Mouse (Mus musculus) T-helper 2 cell (primary cell): ENCODE measurements around the gene Kcnn1.

ENCODE experiments used
- in situ Hi-C: fragments of 300-600 bp; cut with MboI, MseI; formaldehyde crosslinking; loops from one replicate; pipeline ENCODE4 v1.15.1; 2025; ENCODE audit warnings: high pct_unique_total_duplicates

Gene Kcnn1

DNA sequence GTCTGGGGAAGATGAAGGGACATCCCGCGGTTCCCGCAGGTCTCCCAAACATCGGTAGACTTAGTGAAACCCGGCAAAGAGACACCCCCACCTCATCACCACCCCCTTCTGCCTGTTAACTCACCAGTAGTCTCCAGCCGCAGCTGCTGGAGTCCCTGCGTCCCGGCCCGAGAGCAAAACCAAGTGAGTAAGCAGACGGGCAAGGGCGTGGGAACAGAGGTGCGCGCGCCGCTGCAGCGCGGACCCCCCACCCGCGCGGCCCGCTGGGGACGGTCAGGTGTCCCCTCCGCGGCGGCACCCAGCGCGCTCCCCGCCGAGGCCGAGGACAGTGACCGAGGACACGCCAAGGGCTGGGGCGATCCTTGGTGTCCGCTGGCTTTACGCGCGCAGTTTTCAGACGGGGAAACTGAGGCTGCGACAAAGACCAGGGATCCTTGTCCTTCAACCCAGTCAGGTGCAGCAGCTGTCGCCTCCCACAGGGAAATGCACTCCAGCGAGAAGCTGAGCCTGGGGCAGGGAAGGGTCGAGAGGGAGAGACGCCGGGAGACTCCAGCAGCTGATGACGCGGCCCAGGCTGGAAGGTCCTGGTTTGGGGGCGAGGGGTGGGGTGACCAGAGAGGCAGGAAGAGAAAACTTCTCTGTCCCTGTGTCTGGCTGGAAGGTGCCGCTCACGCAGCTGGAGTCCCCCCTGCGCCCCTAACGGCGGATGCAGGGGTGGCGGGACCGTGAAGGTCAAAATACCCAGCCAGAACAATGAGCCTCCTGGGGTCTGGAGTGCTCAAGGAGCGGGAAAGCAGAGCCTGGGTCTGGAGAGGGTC is at the start of gene Kcnn1:
Gene Kcnn1, minus strand, starts transcription at position 435 of the 818 bp plus-strand sequence.
- in situ Hi-C loops, result loop anchor here (5.0 to 10.0 kb wide), 2 partner anchors 51 to 1062 kb away; no protein-coding TSS in a partner anchor

DNA sequence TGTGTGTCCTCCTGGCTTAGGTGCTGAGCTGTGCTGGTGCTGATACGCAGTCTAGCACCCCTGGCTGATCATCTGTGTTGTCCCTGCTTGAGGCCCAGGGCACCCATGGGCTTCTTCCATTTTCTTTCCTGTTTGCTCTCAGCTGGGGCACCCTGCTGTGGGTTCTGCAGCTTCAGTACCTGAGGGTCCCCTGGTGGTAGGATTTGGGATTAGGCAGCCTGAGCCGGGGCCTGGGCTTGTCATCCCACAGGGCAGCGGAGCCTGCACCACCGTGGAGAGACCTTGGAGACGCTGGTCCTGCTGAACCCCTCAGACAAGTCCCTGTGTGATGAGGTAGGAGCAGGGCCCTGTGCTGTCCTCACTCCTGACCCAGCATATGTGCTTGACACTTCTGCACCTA is 48.5 kb upstream of the Kcnn1 start:
- in situ Hi-C loops, result no loop called here

DNA sequence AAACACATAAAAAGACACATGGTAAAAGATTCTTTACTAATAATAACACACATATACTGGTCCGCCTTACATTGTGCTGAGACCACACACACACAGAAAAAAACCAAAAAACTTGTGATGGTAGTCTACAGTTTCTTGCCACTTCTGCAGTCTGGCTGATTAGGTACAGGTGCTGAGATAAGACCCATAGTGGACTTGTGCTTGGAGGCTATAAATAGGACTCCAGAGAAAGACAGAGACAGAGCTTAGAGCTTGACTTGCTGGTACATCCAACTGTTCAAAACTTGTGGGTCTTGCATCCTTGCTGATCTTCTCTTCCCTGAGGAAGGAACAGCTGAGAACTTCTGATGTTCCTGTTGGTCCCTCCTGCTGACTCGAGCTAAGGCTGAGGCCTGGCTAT is 44.5 kb upstream of the Kcnn1 start:
- in situ Hi-C loops, result loop anchor here (10.0 kb wide), 1 partner anchor 357 kb away; no protein-coding TSS in a partner anchor

DNA sequence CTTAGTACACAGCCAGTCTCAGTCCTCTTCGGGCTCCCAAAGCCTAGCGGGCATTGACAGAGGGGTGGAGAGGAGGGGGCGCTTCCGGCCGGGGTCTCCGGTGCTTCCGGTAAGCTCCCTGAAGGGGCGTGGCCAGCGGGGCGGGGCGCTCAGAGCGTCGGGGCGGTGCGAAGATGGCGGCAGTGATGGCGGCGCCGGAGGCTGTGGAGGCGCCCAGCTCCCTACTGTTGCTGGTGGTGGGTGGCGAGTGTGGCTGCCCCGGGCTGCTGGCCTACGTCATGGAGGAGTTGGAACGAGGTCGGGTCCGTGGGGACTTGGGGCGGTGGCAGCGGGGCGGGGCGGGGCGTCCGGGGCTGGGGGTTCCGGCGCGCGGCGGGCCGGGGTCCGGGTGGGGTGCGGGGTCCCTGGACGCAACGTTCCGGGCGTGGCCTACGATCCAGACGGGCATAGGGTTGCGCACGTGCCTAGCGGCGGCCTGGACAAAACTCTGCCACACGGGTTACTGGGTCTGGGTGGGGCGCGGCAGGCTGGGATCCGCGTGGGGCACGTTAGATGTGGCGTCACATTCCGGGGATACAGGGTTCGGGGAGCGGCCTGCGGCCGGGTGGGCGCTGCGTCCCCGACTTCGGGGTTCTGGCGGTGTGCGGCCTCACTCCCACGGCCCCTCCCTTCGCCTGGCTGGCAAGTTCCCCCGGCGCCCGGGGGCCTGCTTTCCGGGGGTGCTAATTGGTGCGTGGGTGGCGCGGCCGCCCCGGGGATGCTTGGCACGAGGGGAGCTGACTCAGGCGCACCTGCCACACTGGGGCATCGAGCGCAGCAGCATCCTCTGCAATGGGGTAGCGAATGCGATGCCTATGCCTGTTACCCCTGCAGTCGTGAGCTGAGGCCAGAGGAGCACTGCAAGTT is 43.0 kb upstream of the Kcnn1 start, which contains the start of gene Map1s:
Gene Map1s, plus strand, starts transcription at position 102 of the 906 bp plus-strand sequence.
- in situ Hi-C loops, result loop anchor here (10.0 kb wide), 1 partner anchor 359 kb away; no protein-coding TSS in a partner anchor

DNA sequence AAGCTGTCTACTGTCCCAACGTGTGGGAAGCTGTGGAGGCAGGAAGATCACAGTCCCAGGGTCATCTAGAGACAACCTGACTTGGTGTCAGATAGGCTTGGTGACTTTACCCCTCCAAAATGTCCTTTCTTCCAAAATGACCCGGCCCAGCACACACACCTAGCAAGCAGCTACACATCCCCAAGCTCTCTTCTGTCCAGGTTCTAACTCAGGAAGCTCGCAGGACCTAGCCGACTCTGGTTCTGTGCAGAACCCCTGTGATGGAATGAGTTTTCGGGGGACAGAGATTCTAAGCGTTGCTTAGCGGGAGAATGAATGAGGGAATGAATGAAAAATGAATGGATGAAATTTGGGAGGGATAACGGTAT is 42.4 kb upstream of the Kcnn1 start:
- in situ Hi-C loops, result loop anchor here (10.0 kb wide), 1 partner anchor 359 kb away; no protein-coding TSS in a partner anchor

DNA sequence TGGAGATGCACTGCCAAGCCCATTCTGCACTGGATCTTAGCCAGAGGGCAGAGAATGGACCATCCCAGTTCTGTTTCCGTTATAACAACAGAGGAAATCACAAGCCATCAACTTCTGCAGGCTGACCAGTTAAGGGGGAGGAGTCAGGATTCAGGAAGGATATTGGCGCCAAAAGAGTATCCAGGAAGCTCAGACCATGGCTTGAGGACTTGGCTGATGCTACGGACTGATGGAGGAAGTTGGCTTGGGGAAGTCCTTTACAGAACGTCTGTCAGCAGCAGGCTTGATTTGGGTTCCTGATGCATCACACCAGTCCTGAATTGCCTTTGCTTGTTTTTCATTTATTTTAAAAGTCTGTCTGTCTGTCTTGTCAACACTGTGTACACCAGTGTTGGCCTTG is 41.5 kb upstream of the Kcnn1 start:
- in situ Hi-C loops, result loop anchor here (10.0 kb wide), 1 partner anchor 360 kb away; no protein-coding TSS in a partner anchor

DNA sequence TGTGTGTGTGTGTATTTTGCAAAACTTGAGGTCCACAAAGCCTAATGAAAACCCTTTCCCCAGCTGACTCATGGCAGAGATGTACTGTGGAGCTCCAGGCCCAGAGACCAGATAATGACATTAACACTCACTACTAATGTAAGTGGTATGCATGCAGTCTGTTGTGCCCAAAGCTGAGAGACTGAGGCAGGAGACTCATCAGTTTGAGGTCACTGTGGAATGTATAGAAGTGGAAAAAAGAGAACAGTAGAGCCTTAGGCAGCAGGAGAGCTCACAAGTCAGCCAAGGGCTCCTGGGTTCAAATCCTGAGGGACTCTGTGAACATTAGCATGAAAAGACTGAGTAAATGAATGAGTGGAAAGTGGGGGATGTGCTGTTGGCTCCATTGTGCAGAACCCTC is 40.5 kb upstream of the Kcnn1 start:
- in situ Hi-C loops, result loop anchor here (10.0 kb wide), 1 partner anchor 361 kb away; no protein-coding TSS in a partner anchor

DNA sequence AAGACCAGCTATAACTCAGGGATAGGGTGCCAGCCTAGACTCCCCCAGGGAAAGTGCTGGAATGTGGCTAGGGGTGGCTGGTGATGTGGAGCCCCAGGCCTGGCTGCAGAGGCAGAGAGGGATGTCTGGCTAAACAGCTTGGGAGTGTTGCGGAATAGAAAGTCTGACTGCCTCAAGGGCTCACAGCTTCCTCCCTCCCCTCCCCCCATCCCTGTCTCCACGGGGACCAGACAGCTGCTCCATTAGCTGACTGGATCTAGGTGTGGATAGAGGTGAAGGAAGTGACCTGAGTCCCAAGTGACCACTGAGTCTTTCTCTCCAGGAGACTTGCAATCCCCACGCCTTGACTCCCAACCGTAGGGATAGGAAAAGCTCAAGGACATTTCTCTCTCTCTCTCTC is 40.1 kb upstream of the Kcnn1 start:
- in situ Hi-C loops, result loop anchor here (10.0 kb wide), 1 partner anchor 362 kb away; no protein-coding TSS in a partner anchor

DNA sequence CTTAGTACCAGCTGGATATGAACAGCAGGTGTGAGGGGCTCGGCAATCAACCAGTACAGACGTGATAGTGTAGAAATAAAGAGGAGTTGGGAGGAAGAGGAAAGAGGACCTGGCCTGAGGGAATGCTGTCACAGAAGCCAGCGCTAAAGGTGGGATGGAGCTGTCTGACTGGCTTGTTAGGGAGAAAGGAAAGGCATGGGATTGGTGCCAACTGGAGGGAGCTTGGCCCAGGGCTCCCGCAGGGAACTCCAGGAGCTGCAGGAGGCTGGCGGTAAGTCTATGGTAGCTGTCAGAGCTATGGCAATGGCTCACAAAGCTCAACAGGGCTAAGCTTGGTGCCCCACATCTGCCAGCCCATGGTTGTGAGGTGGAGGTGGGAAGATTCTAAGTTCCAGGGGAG is 39.2 kb upstream of the Kcnn1 start:
- in situ Hi-C loops, result loop anchor here (10.0 kb wide), 1 partner anchor 363 kb away; no protein-coding TSS in a partner anchor

DNA sequence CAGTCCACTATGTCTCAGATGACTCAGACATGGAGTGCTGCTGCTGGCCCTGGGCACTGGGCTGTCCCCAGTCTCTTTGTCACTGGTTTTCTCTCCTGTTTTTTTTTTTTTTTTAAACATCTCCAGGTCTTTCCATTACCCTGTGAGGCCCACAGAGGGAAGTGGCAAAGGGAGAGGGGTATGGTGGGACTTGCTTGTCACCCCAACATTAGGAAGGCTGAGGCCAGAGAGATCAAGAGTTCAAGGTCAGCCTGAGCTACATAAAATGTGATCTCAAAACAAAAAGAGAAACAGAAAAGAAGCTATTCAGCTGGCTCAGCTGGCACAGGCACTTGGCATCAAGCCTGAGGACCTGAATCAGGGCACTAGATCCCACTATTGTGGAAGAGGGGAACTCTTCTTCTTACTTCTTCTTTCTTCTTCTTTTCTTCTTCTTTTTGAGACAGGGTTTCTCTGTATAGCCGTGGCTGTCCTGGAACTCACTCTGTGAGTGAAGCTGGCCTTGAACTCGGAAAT is 37.9 kb upstream of the Kcnn1 start:
- in situ Hi-C loops, result loop anchor here (10.0 kb wide), 1 partner anchor 364 kb away; no protein-coding TSS in a partner anchor

DNA sequence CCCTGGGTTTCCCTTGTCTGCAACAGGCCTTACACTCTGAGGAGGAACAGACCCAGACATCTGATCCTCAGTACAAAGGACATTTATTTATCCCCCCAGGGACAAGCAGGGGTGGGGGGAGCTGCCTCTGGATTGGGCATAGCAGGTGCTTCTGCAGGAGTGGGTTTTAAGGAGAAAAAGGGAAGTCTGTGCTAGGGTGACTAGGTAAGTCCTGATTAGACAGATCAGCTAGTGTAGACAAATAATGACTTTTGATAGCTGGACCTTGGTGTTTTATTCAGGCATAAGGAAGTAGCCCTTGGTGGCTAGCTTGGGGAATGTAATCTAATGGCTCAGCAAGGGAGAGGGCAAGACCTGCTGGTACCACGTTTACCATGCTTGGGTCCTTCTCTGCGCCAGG is 36.2 kb upstream of the Kcnn1 start:
- in situ Hi-C loops, result loop anchor here (5.0 to 25.0 kb wide), 3 partner anchors 473 to 763 kb away; partner anchors contain the start of genes Abhd8, Dda1, Mrpl34 and Ocel1

DNA sequence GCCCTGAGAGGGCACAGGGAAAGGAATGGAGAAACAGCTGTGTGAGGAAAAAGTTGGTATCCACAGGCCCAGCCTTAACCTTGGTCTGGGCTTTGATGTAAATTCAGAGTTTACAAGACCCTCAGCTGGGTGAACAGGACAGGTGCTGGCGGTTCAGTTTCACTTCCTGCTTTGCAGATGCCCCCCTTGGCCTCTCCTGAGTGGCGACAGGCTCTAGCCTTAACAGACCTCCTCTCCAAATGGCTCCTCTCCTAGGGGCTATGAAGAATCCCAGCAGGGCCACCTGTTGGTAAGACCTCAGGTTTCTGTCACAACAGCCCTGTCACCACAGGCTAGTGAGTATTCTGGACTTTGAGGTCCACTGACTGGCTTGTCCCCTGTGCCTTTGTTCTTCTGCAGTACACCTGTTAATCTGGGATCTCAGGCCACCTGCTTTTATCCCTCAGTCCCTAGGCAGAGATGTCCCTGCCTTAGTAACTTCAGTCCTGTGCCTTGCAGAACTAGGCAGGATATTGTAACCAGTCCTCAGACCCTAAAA is 35.7 kb upstream of the Kcnn1 start:
- in situ Hi-C loops, result loop anchor here (5.0 to 25.0 kb wide), 3 partner anchors 474 to 764 kb away; partner anchors contain the start of genes Abhd8, Dda1, Mrpl34 and Ocel1

DNA sequence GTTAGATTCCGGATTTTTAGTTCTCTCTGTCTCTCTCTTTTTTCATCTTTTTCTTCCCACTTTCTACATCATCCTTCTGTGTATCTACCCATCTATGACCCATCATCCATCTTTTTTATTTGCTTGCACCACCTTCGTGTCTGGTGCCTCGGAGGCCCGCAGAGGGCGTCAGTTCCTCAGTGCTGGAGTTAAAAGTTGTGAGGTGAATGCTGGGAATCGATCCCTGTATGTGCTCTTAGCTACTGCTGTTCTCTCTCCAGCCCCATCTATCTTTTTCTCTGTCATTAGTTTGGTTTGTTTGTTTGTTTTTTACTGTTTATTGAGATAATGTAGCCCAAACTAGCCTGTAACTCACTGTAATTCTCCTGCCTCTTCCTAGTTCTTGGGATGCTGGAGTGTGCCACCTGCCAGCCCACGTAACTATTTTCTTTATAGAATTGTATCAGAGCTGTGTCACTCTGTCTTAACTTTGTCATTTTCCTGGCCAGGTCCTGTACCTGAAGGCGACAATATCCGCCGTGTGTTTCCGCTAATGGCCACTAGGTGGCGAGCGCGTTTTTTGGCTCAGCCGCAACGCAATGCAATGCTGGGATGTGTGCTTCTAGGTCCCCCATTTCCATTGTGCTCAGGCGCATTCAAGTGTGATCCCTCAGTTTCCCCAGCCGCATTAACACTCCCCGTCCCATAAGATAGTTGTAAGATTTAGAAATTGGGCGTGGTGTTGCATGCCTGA is 34.8 kb upstream of the Kcnn1 start:
- in situ Hi-C loops, result loop anchor here (5.0 to 25.0 kb wide), 3 partner anchors 474 to 764 kb away; partner anchors contain the start of genes Abhd8, Dda1, Mrpl34 and Ocel1

DNA sequence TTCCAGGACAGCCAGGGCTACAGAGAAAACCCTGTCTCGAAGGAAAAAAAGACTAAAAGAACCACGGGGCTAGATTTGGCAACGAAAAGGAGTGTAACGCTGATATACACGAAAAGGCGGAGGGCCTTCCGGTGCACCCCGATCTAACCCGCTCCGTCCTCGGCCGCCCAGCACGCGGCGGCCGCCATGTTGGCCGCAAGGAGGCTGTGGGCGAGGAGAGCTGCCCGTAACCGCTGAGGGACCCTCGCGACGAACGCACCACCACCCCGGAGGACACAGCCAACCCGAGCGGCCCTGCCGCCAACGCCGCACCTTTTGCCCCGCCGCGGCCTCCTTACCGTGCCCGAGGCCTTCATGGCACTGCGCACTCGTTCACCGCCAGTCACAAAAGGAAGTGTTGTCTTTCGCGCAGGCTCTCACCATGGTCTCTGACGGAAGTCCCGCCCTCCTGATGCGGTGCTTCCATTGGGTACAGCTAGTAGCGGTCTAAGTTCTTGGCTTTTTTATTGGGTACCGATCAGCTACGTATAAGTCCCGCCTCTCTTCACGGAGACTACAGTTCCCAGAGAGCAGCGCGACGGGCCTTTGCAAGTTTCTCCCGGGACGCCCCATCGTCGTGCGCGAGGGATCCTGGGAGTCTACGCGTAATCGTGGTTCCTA is 34.1 kb upstream of the Kcnn1 start, which contains the start of gene Rpl18a:
Gene Rpl18a, minus strand, starts transcription at position 392 of the 660 bp plus-strand sequence.
- in situ Hi-C loops, result loop anchor here (5.0 to 25.0 kb wide), 3 partner anchors 475 to 765 kb away; partner anchors contain the start of genes Abhd8, Dda1, Mrpl34 and Ocel1

DNA sequence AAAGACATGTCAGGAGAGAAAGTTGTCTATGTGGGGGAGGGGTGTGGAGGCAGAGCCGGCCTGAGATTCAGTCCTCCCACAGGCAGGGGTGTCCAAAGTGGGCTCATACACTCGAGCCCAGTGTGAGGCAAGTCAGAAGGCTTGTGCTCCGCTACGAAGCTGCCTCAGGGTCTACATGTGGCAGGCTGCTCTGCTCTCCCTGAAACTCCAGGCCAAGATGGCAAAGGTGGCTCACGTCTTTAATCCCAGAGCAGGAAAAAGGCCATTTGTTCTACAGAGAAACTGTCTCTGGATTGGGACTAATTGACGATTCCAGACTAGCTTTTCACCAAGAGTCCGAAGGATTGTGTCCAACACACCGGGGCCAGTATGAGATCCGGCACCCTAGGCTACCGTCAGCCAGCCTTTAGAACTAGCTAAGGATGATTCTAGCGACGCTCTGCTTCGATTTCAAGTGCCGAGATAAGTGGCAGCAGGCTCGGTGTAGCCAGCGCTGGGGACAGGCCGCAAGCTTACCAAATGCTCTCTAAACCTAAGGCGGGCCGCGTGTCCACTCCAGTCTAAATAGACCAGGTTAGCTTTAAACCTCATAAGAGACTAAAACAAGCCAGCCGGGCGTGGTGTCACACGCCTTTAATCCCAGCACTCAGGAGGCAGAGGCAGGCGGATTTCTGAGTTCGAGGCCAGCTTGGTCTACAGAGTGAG is 33.4 kb upstream of the Kcnn1 start:
- in situ Hi-C loops, result loop anchor here (5.0 to 25.0 kb wide), 3 partner anchors 476 to 766 kb away; partner anchors contain the start of genes Abhd8, Dda1, Mrpl34 and Ocel1

DNA sequence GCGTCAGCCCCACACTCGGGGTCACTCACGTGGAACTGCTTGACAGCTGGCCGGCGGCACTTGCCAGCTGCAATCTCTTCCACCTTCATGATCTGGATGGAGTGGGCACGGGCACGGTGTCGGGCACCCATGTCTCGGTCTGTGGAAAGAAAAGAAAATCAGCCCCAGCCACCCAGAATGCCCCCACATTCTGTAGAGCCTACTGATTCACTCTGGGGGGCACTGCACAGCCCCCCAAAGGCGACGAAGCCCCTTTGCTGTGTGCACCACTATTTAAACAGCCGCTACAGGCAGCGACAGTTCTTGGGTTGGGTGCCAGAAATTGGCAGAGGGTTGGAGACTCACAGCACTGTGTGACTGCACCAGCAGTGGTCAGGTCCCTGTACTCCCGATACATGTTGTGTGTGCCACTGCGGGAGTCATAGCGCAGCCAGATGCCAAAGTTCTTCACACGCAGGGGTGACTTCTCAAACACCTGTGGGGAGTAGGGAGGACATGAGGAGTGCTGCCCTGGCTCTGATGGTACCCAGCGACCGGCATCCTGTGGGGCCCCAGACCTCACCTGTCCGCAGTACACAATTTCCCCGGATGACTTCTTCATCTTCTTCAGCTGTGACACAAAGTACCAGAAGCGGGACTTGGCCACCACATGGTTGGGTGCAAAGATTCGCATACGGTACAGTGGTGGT is 32.7 kb upstream of the Kcnn1 start:
- in situ Hi-C loops, result loop anchor here (5.0 to 25.0 kb wide), 3 partner anchors 477 to 767 kb away; partner anchors contain the start of genes Abhd8, Dda1, Mrpl34 and Ocel1

DNA sequence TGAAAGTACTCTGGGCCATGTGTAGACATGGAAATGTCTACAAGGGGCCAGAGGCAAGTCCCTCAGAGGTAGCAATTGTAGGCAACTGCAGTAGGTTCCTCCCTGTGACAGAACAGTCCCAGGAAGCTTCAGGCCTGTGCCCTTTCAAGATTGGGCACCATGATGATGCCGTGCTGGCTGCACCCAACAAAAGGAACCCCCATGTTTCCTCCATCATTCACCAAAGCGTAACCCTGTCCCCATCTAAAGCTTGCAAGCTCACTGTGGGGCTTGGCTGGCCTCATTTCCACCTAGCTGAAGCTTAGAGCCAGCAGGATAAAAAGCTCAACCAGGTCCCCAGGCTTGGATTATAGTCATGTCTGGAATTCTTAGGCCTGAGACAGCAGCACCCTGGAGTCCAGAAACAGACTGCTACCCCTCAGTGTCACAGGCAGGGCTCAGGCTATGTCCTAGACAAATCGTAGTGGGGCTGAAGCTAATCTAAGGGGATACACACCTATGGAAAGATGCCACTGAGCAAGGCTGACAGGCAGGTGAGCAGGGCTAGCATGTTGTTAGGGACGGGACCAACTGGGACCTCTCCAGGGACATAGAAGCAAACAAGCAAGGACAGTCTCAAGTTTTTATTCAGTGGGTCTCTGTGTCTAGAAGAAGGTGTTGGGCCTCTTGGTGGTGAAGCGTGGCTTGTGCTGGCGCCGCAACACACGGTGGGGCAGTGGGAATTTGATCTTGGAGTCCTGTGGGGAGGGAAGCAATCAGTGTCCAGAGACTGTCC is 31.9 kb upstream of the Kcnn1 start:
- in situ Hi-C loops, result loop anchor here (5.0 to 25.0 kb wide), 3 partner anchors 477 to 767 kb away; partner anchors contain the start of genes Abhd8, Dda1, Mrpl34 and Ocel1
